Mouse (Mus musculus) cerebellum, postnatal 36 days (tissue): Measurements from ENCODE around the gene Avpi1.
A peak's percentile ranks its signal among the peaks of the same experiment; 100 is the strongest.
"Not testable (repeated sequence)": the region's sequence is repeated elsewhere in the genome, so short reads cannot be mapped to it uniquely, and the experiment has no call there.

Experiments used
- DNase-seq, 2 experiments: peaks; one replicate each; pipeline ENCODE4 v3.0.0; 2021 to 2022; ENCODE audit warnings: mixed read lengths in 2 of 2

Gene Avpi1

DNA sequence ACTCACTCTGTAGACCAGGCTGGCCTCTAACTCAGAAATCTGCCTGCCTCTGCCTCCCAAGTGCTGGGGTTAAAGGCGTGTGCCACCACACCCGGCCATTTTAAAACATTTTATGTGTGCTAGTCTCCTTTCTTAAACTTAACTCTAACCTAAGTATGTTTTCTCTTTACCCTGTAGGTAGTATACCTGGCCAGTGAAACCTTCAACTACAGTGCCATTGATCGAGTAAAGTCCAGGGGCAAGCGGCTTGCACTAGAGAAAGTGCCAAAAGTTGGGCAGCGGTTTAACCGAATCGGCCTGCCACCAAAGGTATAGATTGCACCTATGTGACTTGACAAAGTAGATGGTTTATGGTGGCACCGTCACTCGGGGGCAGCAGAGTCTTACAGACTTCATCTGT, 24.2 kb downstream of the Avpi1 start:
- no peak for DNase-seq

DNA sequence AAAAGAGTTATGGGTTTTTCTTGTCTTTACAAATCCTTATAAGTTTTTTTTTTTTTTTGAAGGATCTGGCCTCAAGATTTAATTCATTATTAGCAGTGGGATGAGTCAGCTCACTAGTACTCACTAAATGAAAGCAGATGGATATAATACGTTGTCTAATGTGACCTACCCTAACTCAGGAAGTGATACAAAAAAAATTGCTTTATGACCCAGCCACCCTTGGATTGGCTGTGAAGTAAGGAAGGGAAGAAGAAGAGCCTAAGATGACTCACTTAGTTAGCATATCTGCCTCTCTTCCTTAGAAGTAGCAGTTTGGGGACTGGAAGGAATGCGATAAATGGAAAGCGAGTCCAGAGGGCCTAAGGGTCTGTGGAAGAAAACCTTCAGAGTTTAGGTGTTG, 29.5 kb downstream of the Avpi1 start:
- no peak for DNase-seq

DNA sequence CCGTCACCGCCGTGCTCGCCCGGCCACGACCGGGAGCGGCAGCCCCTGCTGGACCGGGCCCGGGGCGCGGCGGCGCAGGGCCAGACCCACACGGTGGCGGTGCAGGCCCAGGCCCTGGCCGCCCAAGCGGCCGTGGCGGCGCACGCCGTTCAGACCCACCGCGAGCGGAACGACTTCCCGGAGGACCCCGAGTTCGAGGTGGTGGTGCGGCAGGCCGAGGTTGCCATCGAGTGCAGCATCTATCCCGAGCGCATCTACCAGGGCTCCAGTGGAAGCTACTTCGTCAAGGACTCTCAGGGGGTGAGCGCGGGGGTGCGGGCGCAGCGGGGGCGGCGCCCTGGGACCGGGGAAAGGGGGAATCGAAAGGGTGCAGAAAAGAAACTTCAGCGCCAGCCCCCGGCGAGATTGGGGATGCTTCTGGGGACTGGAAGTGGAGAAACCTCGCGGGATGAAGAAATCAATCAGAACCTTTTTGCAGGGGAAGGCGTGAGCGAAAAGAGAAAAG, 38.2 kb downstream of the Avpi1 start:
- DNase-seq = no peak

GRCm38 (mm10) chr19:42089748-42090595, 38.9 kb downstream of the Avpi1 start, which contains the start of gene Pi4k2a:
Gene Pi4k2a (plus strand): TSS chr19:42090470.
- DNase-seq = peak; percentile 98

DNA sequence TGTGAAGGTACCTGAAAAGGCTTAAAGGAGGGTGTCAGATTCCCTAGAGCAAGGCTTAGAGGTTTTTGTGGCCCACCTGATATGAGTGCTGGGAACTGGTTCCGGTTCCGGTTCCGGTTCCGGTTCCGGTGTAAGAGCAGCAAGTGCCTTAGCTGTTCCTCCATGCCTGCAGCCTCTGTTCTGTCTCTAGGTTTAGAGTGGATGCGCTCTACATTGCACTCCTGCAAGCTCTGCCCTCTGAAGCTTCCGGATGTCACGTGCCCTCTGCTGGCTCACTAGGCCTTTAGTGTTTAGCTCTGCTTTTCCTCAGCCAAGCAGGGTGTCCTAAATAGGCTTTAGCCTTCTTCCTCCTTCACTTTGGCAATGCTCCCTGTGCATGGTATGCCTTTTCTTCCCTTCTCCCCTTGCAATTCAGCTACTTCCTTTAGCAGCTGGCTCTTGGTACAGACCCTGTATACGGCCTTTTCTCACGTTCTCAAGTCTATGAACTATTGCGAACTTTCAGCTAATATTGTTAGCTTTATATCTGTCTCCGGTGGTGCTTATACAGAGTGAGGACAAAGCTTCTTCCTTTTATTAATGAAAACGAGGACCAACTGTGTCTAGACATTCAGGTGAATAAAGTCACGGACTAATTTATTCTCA, 39.6 kb downstream of the Avpi1 start:
- DNase-seq = peak; percentile 60 to 62

- peak; percentile 92 to 93 for DNase-seq
Measured at GRCm38 (mm10) chr19:42086166-42086565, 42.7 kb downstream of the Avpi1 start, which contains the start of gene Morn4. Gene Morn4 (minus strand): TSS chr19:42086357.

GRCm38 (mm10) chr19:42085690-42086089, 43.2 kb downstream of the Avpi1 start:
- DNase-seq = no peak

DNA sequence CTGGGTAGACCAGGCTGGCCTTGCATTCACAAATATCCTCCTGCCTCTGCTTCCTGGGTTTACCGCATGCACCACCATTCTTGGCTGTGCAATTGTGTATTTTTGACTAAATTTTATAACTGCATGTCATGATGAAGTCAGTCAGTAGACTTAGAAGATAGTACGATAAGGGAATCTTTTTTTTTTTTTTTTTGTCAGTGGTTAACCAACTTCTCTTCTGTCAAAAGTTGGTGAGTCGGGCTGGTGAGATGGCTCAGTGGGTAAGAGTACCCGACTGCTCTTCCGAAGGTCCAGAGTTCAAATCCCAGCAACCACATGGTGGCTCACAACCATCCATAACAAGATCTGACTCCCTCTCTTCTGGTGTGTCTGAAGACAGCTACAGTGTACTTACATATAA, 47.2 kb downstream of the Avpi1 start:
- not testable (repeated sequence) for DNase-seq

DNA sequence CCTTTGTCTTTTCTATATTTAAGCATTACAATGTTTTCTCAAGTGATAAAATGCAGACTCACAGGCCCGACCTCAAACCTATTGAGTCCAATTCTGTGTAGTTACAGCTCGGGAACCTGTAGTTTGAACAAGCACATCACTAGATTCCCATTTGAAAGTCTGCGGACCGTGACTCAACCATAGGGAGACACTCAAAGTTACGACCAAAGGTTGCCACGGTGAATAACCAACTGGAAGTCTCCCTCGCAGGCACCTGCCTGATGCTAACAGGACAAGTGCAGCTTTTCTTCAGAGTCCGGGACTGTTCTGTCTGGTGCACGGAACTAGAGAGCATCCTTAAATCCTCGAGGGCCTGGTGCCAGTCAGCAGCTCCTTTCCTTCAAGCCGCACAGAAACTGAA, 48.4 kb downstream of the Avpi1 start:
- no peak for DNase-seq

DNA sequence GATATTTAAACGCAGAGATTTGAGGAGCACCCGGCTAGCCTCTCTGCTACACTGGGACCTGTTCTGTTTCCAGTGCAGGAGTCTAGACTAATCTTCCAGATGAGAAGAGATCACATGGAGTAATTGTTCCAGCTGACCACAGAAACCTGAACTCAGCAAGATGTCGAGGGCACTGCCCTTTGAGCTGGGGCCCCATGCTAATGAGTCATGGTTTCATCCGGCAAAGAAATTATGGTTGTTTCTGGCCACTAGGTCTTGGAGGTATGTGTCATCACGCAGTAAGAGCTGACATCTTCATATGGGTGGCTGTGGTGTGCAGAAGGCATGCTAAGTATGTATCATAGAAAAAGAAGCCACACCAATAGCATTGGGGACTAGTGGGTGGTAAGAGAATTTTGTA, 48.9 kb downstream of the Avpi1 start:
- no peak for DNase-seq

DNA sequence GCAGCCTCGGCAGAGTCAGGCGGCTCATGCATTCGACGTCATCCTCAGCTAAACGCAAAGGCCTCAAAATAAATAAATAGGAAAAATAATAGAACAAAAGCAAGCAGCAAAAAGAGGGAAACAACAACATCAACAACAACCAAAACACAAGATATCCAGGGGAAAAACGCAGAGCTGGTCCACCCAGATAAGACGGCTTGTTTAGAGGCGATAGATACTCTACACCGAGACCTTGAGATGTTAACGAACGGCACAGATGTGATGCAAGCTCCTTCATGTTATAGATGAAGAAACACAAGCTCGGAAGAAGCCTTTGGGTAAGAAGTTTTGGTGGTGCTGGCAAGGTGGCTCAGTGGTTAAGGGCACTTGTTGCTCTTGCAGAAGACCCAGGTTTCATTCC, 49.9 kb downstream of the Avpi1 start:
- DNase-seq = no peak

DNA sequence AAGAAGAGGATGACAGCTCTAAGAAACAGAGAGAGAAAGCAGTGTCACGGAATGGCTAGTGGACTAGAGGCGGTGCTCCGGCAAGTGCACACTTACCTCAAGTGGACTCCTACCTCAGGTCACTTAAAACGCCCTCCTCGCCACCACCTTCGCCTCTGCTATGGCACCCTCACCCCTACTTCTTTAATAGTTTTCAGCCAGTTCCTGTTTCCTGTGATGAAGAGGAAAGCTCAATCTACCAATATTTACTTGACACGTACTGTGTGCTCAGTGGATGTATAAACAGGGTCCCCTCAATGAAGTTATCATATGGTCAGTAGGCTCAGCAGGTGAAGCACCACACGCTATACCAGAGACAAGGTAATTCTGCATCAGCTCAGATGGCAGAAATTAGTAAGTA, 50.3 kb downstream of the Avpi1 start:
- DNase-seq = no peak

DNA sequence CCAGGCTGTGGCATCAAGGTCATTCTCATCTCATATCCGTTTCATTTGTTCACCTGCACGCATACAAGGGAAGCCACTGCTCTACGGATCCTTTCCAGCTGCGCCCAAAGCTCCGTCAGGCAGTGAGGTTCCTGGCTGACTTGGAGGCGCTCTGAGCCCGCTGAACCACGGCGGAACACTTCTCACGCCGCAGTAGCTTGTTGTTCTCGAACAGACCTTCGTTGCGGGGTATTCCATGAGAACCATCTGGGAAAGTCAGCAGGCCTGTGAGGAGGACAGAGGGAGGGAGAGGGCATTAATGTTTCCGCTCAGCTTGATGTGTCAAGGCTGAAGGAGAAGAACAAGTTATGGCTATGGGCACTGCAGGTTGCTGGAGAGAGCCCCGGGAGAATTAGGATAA, 52.9 kb downstream of the Avpi1 start:
- no peak for DNase-seq

DNA sequence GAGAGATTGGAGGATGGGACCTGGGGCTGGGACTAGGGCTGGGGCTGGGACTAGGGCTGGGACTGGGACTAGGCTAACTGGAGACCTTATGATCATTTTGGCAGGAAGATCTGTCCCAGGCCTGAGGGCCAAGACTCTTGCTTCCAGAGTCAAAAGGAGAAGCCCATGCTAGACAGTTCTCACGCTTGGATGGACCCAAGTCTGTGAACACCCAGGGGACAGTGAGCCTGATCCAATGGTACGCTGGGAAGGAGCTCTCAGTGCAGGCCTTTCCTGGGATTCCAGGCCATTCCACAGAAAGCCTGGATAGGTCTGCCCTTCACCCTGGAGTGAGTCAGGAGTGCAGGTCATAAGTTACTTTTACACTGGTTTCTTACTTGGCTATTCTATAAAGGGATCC, 53.8 kb downstream of the Avpi1 start:
- DNase-seq = no peak
